Mouse (Mus musculus) telencephalon, adult 2 months (tissue): ENCODE measurements around the gene Psg28.
"Not testable (repeated sequence)": the region's sequence is repeated elsewhere in the genome, so short reads cannot be mapped to it uniquely, and the experiment has no call there.

Experiments
- DNase-seq: peaks from one replicate; pipeline ENCODE4 v3.0.0-alpha.2; 2011; ENCODE audit warnings: low read depth, low spot score

The Psg28 gene

GRCm38 (mm10) chr7:18431941-18432340, at the start of gene Psg28:
Gene Psg28 (minus strand): TSS chr7:18432041.
- not testable (repeated sequence) for DNase-seq

GRCm38 (mm10) chr7:18403407-18403806, 28.4 kb downstream of the Psg28 start:
- DNase-seq: no peak

GRCm38 (mm10) chr7:18402527-18403237, 29.2 kb downstream of the Psg28 start:
- no peak for DNase-seq

GRCm38 (mm10) chr7:18391483-18391882, 40.4 kb downstream of the Psg28 start:
- DNase-seq: not testable (repeated sequence)

- DNase-seq: no peak
Observed at GRCm38 (mm10) chr7:18378295-18378694, 53.5 kb downstream of the Psg28 start.
